Mouse (Mus musculus): ENCODE results near the gene Man2a2.

GRCm38 (mm10) chr7:80414303-80414855, 43.2 kb upstream of the Man2a2 start:
- no peak for TF ChIP-seq CTCF (IDR thresholded peaks at IDR 0.05; ENCODE audit: low read depth)
- no peak for TF ChIP-seq EP300 (IDR thresholded peaks at IDR 0.05; ENCODE audit: low read depth)

All from liver, embryonic 14.5 days (tissue).